Mouse (Mus musculus) cerebral cortex, adult 2 months (tissue): ENCODE data around the gene Tmem167b.

Experiments used
- WGBS: fragments of 180-500 bp; shearing (Covaris S2); methylation state at CpG from one replicate; pipeline ENCODE4 v1.1.7; 2018; 5-methylcytosine and 5-hydroxymethylcytosine counted together

Tmem167b gene

DNA sequence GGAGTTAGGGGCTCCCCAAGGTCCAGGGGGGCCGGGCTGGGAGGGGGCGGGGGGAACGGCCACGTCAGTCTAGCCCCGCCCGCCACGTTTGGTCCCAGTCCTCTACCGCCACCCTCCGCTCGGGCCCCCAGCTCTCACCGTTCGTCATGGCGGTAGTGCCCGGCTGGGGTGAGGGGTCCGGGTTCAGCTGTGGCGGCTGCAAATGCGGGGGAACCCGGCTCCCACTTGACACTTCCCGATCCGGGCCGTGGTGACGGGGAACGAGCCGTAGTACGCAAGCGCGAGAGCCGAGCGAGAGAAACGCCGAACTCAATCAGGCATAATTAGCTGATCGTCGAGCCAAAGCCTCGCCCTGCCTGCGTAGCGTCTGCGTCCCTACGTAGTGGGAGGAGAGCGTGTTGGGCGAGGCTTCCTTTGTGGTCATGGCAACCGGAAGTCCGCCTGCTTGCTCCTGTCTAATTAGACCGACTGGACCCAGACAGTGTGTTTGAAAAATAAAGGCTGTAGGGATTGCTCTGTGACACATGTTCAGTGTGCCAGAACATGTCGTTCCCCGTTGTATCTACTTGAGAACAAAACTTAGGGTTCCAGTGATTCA lies at the start of gene Tmem167b:
Gene Tmem167b (minus strand): TSS at position 334 of the 598 bp plus-strand sequence.
- 0% methylated on average over 45 of the region's 45 CpGs for WGBS

DNA sequence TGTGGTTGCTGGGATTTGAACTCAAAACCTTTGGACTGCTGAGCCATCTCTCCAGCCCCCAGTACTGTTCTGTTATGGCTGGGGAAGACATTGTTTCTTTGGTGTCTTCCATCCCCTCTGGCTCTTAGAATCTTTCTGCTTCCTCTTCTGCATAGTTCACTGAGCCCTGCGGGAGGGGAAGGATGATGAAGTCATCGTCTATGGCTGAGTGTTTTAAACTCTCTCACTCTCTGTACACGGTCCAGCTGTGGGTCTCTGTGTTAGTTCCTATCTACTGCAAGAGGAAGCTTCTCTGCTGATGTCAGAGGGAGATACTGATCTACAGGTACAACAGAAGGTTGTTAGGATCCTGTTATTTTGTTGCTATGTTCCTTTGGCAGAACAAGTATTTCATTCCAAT lies 46.6 kb upstream of the Tmem167b start:
- 39% methylated on average over 3 of the region's 3 CpGs for WGBS

DNA sequence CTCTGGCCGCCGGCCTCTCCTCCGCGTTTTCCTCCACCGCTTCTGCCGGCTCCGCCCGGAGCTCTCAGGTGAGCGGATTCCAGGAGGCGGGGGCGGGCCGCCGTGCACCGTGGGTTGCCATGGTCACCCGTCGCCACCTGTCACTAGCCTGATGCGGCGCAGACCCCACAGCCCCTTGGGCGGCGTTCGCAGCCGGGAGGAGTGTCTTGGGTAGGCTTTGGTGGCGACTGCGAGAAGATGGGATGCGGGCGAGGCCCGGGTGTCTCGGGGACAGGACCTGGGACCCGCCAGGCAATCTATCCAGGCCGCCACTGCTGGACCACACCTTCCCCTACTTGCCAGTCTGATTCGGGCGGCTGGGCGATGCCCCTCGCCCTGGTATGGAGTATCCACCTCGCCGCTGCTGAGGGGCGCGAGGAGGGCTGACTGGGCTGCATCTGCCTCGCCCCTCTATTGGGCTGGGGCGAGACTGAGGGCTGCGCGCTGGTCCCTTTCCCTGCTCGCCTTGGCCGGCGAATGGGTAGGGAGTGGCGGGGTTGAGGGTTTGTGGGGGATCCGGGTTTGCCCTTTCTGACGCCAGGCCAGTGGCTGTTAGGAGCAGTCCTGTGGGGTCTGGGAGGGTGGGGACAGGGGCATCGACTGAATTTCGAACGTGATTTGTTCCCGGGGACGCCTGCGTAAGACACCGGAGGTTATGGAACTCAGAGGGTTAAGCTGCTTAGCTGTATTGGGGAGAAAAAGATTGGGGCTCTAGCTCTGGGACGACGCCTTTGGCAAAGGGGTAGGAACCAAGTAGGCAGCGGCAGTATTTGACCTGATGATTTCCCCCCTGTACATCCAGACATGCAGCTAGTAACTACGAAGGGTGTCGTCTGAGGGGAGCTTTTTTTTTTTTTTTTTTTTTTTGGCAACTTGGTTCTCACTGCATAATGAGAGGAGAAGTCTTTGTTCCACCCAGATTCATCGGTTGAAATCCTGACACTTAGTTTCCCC lies 29.6 kb upstream of the Tmem167b start:
- under 1% methylated on average over 61 of the region's 61 CpGs for WGBS

DNA sequence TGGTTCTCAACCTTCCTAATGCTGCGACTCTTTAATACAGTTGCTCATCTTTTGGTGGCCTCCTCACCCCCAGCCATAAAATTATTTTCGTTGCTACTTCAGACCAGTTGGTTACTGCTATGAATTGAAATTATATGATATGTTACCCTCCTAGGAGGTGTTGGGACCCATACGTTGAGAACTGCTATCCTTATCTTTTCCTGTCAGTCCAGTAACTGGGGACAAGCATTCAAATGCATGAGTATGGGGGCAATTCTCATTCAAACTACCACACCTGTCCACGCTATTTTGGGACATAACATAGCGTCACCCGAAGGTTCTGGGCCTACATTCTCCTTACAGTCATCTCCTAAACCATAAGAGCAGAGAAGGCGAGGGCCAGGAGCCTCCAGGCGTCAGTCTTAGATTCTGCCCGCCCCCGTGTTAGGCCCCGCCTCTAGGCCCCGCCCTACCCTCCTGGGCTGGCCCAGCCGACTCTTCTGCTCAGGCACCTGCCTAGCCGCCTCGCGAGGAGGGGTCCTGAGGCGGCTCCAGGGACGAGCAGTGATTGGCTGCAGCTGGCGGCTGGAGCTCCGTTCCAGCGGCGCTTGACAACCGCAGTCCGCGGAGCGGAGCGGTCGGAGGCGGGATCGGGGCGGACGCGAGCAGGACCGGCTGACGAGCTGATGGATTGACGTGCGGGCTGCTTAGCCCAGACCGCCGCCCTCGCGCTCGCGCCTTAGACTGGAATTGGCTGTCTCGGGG lies 28.7 kb upstream of the Tmem167b start, which contains the start of gene Wdr47:
Gene Wdr47 (plus strand): TSS at position 494 of the 744 bp plus-strand sequence.
- 5% methylated on average over 44 of the region's 44 CpGs for WGBS

DNA sequence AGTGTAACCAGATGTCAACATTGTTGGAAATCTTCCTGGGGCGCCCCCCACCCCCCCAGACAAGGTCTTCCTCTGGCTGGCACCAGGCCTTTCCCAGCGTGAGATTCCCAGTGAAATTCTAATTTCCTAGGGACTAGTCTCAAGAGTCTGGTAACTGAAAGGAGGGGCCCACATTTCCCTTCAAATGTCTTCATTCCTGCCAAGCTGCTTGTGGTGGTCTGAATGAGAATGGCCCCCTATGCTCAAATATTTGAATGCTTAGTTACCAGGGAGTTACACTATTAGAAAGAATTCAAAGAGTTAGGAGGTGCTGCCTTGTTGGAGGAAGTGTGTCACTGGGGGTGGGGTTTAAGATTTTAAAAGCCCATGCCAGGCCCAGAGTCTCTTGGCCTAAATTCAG lies 26.2 kb upstream of the Tmem167b start:
- 74% methylated on average over 2 of the region's 2 CpGs for WGBS

DNA sequence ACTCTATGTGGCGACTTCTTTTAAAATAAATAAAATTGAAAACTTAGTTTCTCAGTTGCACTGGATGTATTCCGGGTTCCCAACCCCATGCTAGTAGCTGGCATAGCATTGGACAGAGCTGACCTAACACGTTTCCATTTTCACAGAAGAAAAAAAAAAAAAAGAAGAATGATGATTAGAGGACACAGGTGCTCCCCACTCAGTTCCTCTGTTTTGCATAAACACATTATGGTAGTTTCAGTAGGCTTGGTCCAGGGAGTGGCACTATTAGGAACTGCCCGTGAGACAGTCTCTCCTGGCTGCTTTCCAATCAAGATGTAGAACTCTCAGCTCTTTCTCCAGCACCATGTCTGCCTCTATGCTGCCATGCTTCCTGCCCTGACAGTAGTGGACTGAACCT lies 22.3 kb upstream of the Tmem167b start:
- 82% methylated on average over 4 of the region's 4 CpGs for WGBS

DNA sequence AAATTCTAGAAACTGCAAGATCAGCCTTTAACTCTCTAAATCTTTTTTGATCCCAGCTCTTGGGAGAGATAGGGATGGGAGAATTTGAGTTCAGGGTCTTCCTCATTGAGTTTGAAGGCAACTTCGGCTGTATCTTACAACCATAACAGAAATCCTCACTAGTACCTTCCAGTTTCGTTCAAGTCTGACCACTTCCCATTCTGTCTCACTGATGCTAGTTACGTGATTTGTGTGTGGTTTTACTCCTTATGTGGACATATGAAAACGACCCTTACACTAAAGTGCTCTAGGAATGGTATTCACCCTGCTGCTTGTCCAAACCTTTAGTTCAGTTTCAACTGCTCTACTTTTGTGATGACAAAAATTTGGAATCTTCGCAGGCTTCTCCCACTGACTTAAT lies 11.8 kb upstream of the Tmem167b start:
- WGBS: 86% methylated on average over 5 of the region's 5 CpGs

DNA sequence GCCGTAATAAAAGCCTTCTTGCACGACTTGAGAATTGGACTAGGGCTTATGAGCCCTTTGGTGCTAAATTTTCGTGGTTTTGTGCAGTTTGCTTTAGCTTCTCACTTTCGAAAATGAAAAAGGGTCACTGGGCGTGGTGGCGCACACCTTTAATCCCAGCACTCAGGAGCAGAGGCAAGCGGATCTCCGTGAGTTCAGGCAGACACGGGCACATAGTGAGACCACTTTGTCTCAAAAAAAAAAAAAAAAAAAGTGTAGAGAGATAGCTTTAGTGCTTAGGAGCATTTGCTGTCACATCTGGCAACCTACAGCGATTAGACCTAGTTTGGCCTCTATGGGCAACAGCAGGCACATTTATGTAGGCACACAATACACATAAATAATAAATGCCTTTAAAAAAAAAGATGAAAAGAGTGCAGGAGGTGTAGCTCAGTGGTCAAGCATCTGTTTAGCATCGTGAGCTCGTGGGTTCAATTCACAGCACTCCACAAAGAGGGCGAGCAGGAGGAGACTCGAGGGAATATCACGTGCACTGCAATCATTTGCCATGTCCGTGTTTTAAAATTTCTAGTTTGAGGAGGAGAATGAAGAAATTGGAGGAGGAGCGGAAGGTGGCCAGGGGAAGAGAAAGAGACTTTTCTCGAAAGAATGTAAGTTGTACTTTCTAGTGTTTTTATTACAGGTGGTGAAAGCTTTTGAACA lies 10.2 kb upstream of the Tmem167b start:
- 39% methylated on average over 18 of the region's 18 CpGs for WGBS

DNA sequence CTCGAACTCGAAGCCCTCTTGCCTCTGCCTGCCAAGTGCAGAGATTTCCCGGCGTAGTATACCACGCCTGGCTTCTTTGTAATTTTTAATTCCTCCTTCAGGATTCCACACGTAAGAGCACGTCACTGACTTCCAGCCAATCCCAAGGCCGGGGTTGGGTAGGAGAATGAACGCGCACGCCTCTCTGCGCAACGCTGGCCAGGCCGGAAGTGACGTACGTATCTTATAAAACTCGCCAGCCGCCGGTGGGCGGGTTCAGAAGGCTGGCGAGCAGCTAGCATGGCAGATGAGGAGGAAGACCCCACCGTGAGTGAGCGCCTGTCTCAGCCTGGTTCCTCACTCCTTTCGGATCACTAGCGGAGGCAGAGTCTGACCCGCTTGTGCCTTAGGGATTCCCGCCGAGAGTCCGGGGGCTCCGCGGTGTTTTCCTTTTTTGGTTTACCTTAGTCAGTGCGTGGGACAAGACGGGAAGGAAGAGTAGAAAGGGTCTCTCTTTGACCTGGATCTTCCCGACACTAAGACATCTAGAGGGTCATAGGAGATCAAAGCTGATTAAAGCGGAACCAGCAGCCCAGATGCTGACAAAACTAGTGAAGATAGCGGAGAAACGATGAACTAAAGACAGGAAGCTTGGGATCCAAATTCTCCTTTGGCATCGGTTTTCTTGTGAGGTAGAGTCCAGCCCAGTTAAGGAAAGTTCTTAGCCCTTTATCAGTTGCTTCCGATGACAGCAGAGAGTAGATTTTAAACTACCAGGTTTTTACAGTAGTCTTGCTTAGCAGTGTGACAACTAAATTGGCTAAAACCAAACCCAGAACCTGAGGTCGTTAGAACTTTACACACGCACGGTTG lies 9.4 kb upstream of the Tmem167b start, which contains the start of gene Taf13:
Gene Taf13 (plus strand): TSS at position 256 of the 852 bp plus-strand sequence.
- WGBS: under 1% methylated on average over 42 of the region's 42 CpGs

DNA sequence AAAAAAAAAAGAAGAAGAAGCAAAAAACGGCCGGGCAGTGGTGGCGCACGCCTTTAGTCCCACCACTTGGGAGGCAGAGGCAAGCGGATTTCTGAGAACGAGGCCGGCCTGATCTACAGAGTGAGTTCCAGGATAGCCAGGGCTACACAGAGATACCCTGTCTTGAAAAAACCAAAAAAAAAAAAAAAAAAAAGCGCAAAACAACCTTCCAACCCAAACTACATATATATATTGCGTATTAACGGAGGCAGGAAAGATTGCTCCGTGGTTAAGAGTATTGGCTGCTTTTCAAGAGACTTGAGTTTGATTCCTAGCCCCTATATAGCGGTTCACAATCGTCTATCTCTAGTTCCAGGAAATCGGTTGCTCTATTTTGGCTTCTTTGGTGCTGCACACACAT lies 8.5 kb upstream of the Tmem167b start:
- WGBS: 84% methylated on average over 14 of the region's 14 CpGs

DNA sequence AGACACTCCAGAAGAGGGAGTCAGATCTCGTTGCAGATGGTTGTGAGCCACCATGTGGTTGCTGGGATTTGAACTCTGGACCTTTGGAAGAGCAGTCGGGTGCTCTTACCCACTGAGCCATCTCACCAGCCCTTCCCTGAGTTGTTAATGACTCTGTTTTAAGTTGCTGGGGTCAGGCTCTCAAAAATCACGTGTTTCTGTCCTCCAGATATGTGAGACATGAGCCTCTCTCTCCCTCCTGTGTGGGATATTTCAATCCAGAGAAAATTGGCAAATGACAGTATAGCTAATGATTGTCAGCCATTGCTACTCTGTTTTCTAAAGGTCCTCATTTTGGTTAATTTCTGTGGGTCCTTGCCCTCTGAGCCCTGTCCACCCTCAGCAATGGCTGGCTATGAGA lies 7.4 kb upstream of the Tmem167b start:
- 71% methylated on average over 3 of the region's 3 CpGs for WGBS

DNA sequence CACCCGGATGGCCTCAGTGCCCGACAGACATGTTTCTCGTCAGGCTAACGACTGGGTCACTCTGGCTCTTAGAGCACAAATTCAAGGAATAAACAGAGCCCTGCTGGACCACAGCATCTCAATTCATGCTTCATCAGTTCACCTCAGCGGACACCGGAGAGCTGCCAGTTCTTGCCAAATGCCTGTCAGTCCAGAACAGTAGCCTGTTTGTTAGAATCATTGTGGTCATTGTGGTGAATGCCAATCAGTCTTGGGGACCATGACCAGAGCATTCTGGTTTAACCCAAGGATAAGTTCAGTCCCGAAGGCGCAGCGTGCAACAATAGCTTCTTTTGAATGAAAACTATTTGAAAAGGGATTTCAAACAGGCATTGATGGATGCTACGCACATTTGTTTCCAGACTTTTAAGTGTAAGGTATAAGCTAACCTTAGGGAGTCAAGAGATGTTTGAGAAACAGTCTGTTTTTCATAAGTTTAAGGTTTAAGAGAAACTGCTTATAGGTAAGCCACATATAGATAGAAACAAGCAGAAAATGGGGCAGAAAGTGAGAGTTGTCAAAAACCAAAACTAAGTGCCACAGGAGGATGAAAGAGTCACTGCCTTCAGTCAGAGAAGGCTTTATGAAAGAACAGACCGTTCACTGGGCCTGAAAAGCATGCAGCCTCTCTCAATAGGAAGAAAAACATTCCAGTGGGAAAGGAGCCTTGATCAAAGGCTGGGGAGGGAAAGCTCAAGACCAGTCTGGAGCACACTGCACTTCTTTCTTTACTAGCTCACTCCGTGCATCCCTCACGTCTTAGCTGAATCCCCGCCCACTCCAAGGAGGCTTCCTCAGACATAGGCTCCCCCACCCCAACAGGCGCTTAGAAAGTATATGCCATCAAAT lies 6.0 kb upstream of the Tmem167b start:
- 40% methylated on average over 15 of the region's 15 CpGs for WGBS

DNA sequence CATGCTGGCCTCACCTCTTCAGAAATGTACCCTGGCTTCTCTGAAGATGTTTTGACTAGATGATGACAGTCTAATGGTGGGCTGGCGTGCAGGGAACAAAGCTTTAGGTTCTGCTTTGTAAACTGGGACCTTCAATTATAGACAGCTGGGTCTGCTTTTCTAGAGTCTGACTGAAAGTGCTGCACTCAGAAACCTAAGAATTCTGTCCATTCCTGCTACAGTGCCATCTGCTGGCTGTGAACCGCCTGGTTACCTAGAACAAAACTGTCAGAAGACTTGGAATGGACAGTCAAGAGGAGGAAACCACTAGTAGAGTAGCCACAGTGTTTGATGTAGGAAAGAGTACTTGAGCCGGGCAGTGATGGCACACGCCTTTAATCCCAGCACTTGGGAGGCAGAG lies 1.0 kb upstream of the Tmem167b start:
- whole genome bisulfite sequencing: 3% methylated on average over 4 of the region's 4 CpGs

DNA sequence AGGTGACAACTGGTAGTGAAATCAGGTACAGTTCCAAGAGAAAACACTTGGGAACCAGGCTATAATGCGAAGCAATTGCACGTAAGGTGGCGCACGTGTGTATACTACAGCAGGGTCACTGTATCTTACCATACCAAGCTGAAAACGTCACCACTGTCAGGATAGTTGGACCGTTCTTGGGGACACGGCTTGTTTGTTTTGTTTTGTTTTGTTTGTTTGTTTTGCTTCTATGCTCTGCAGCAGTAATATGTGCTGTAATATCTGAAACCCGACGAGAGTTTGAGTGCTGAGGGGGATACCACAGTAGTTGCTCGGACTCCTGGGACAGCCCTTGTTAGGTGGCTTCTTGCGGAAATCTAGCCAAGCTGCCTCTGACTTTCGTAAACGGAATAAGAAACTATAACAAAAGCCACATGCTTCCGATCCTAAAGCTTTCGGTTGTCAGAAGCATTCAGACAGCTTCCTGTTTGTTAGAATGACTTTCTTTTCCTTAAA lies 558 bp upstream of the Tmem167b start:
- under 1% methylated on average over 15 of the region's 15 CpGs for WGBS

DNA sequence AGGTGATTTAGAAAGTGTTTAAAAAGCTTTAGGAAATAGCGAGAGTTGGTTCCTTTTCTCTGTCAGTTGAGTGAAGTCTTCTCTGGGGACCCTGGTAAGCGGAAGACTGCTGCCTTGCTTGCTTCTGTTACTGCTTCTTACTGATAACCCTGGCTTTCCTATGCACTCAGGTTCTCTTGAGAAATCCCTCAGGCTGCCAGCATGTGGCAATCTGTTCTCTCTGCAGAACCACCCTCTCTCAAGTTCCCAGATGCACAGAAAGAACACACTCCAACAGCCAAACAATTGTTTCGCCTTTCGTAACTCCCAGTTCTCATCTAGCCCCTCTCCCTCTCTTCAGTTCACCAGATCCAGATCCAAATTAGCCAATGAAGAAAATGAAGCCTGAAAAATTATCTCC lies 4.4 kb downstream of the Tmem167b start:
- WGBS: 91% methylated on average over 4 of the region's 4 CpGs

DNA sequence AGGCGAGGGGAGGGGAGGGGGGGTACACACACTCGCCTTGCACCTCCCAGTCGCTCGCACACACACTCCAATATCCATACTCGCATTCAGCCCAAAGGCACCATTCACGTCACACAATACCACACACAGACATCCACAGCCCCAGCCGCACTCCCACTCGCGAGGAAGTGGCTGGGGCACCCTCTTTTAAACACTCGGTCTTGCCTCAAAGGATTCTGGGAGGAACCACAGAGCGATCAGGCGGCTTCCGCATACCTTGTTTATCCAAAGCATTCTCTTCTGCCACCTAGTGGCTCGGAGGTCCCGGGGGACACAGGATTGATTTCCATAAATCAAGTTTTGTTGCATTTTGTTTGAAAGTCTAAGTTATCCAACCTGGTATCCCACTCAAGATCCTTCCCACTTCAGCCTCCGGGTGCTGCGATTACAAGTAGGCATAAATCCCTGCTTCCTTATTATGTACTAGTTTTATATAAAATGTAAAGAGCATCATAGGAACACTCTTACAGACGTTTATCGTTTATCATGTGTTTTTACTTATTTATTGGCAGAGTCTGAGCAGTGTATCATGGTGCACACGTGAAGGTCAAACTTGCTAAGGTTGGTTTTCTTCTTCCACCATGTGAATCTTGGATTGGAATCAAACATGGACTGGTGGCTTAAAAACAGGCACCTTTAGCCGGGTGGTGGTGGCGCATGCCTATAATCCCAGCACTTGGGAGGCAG lies 7.5 kb downstream of the Tmem167b start:
- WGBS: 18% methylated on average over 22 of the region's 22 CpGs

DNA sequence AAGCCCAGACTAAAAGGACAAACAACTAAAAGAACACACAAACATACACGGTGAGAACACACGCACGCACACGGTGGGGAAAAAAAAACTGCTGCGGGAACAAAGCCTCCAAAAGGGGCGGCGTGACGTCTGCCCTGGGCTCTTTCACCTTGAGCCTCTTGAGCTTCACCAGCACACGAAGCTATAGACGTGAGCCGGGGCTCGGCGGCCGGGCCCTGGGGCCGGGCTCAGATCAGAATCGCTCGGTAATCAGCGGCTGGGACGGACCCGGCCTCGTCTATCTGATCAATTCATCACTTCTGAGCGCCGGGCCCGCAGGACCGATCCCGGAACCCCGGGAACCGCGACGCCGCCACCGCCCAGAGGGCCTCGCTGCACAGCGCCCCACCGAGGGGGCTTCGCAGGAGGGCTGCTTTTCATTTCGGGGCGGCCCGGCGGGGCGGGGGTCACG lies 8.1 kb downstream of the Tmem167b start:
- under 1% methylated on average over 42 of the region's 42 CpGs for WGBS

DNA sequence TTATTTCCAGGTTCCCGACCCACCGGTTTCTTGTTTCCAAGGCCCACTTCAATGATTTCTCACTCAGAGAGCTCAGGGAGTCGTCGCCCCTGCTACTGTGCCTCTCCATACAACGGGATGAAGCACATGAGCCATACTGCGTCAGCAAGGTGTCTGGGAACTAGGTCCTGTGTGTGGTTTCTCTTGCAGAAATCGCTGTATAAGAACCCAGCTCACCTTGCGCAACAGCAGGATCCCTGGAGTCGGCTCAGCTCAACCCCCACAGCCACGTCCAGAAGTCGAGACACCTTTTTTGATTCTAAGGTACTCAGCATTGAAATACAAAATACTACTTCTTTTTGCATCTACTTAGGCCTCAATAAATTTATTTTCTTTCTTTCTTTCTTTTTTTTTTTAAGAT lies 20.0 kb downstream of the Tmem167b start:
- WGBS: 87% methylated on average over 11 of the region's 11 CpGs

DNA sequence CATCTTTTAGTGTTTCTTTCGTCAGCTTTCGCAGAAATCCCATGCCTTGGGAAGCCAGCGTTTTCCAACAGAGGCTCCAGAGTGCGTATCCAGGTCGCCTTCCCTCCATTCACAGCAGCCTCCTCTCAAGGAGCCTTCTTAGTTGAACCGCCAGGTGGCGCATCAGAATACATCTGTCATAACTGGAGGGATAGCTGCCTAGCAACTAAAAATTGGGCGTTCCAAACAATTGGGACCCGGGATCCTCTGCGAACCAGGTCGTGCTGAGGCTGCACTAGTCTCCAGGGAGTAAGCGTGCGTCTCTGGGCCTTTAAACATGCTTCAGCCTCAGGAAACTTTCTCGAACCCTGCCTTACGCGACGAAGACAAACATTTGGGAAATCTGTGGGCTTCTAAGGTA lies 25.0 kb downstream of the Tmem167b start:
- 2% methylated on average over 17 of the region's 17 CpGs for WGBS
